Mouse (Mus musculus): ENCODE measurements around the gene Nid1.

Gene Nid1

GRCm38 (mm10) chr13:13489861-13490260 is 52.5 kb downstream of the Nid1 start:
- no peak for DNase-seq (ENCODE audit: low read depth, low spot score)

DNA sequence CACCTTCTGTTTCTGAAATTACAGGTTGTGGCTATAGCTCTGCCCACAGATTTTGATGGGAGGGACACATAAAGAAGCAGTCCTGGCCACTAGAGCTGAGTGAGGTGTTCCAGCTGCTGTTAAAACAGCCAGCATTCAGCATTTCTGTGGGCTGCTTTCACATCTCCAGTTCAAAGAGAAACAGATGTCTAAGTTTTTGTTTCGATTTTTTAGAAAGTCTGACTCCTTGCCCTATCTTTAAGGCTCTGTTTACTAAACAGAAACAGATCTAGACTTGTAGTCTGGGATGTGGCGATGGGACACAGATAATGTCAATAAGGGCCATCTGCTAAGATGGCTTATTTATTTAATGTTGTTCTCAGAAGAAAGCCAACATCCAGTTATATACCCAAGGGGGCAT is 54.8 kb downstream of the Nid1 start:
- no peak for DNase-seq (ENCODE audit: low read depth, low spot score)

- DNase-seq (ENCODE audit: low read depth, low spot score) = no peak
Observed at GRCm38 (mm10) chr13:13493517-13493916, 56.2 kb downstream of the Nid1 start.

- DNase-seq (ENCODE audit: low read depth, low spot score) = no peak
Observed at GRCm38 (mm10) chr13:13498022-13498421, 60.7 kb downstream of the Nid1 start.

- DNase-seq (ENCODE audit: low read depth, low spot score) = no peak
Observed at GRCm38 (mm10) chr13:13502406-13502805, 65.1 kb downstream of the Nid1 start.

DNA sequence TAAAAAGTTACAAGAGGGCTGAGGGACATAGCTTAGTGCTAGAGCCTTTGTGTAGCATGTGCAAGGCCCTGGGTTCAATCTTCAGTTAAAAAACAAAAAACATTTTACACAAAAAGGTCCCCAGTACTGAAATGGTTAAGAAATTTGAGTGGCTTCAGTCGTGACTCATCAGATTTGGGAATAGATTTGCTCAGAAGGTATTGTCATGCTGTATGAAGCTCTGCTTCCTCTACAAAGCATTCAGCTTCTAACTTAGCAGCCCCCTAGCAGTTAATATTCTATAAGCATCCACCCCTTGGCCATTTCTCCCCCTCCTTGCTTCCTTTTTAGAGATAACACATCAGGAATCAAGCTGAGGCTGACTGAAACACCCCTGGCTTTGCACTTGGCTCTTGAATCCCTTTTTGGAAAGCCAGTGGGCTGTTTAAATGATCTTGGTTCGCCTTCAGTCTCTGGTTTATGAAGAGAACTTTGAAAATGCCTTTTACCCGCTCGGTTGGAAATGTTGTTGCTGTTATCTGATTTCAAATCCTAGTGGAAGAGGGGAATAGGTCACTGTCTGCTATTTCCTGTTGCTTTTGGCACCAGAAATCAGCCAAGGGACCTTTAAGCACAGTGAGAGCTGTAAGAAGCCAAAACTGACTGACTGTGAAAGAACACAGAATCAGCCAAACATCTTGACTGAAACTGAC is 66.5 kb downstream of the Nid1 start:
- no peak for DNase-seq (ENCODE audit: low read depth, low spot score)

DNA sequence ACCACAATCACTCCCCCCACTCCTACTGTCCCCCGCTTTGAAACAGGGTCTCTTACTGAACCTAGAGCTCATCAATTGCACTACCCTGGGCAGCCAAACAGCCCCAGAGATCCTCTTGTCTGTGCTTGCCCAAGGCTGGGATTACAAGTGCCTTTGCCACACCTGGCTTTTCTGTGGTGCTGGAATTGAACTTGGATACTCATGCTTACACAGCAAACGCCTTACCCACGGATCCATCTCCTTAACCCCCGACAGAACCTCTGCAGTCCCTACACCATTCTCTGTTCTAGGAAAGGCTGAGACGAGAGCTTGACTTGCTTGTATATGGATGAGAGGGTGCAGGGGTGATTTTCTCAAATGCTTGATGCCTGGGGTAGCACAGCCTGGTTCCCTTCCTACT is 67.7 kb downstream of the Nid1 start:
- DNase-seq (ENCODE audit: low read depth, low spot score) = no peak

GRCm38 (mm10) chr13:13506556-13506955 is 69.2 kb downstream of the Nid1 start:
- no peak for DNase-seq (ENCODE audit: low read depth, low spot score)

DNA sequence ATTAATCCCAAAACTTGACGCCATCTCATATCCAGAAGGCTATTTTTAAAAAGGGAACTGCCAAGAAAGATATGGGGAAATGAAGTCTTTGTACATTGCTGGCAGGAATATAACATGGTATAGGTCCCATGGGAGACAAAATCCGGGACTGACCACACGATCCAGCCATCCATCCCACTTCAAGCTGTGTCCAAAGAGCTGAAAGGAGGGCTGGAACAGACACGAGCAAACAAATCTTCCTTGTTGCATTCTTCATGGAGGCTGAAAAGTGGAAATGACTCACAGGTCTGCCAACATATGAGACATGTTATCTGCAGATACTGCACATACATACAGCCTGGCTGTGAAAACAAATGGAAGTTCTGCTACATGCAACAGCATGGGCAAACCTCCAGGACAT is 77.5 kb downstream of the Nid1 start:
- no peak for DNase-seq (ENCODE audit: low read depth, low spot score)

GRCm38 (mm10) chr13:13516376-13517225 is 79.2 kb downstream of the Nid1 start:
- peak; percentile 62 for DNase-seq (ENCODE audit: low read depth, low spot score)

DNA sequence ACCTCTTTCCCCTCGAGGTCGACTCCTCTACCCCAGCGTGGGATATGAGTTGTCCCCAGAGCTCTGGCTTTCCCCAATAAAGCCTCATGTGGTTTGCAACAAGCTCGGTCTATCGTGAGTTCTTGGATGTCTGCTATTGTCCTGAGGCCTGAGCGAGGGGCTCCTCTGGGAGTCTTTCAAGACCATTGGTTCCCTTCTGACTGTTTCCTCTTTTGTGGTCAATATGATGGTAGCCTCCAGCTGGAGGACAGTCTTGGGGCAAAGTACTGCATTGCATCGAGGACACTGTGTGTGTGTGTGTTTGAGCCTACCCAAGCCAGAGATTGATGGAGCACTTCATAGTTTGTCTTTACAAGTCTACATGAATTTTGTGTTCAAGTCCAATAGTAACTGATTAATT is 80.8 kb downstream of the Nid1 start:
- DNase-seq (ENCODE audit: low read depth, low spot score) = no peak

DNA sequence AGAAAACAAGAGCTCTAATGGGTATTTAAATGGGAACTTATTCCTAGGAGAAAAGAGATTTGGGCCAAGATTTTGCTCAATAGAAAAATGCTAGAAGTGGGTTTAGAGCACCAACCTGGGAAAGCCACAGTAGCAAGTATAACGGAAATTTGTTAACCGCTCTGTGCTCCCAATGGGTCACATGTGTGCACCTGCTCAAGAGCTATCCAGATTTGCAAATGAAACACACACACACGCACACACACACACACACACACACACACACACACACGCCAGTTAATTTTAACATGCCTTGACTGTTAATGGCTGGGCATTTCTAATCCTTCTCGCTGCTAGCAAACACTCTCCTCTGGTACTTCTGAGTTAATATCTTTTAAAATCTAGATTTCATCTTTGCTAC is 83.1 kb downstream of the Nid1 start:
- DNase-seq (ENCODE audit: low read depth, low spot score) = no peak

DNA sequence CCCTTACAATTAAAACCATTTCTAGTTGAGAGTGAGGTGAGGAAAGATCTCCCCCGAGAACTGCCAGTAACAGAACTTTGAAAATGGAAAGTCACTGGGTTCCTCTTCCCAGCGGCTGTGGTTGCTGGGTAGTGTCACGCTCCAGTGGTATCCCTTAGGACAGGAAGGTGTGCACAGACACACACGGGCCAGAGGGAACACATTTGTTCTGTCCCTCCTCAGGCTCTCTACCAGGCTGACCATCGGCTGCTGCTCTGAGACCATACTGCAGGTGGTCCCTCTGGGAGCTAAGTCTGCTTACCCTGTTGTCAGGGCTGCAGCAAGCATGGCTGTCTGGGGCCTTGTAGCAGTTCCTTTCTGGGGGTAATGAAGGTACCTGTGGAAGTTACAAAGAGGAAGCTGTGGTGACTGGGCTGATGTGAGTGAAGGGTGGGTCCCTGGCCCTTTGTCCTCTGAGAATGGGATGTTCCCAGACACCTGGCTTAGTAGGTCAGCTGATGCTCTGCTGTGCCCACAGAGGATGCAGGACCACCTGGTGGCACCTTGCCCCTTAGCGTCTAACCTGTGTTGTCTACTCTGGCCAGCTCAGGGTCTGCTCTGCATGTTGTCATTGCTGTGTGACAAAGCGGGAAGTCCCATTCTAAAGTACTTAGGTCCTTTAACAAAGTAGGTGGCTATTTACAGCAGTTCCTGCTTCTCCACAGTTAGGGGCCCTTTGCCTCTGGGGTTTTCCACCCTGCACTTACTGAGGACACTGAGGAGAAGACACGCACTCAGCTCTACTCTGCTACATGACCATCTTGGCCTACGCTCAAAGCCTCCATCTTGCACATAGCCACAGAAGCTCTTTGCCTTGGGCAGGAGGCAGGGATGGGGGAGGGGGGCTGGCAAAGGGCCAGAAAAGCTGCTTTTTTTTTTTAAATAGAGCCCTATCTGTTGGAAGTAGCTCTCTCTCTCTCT is 86.6 kb downstream of the Nid1 start:
- DNase-seq (ENCODE audit: low read depth, low spot score) = no peak

DNA sequence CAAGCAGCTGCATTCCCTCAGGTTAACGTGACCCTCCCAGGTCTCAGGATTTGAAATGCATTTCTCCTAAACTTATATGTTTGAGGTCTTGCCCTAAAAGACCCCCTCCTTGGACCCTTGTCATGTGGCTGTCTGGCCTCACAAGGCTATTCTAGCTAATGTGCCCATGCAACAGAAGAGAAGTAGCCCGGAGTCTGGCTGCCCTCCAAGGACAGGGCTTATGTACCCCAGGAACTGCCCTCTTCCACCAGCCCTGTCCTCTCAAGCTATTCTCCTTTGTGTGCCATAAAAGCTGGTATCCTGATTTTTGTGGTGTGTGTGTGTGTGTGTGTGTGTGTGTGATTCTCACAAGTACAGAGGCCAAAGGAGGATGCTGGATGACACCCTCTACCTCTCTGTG is 87.9 kb downstream of the Nid1 start:
- DNase-seq (ENCODE audit: low read depth, low spot score) = no peak

DNA sequence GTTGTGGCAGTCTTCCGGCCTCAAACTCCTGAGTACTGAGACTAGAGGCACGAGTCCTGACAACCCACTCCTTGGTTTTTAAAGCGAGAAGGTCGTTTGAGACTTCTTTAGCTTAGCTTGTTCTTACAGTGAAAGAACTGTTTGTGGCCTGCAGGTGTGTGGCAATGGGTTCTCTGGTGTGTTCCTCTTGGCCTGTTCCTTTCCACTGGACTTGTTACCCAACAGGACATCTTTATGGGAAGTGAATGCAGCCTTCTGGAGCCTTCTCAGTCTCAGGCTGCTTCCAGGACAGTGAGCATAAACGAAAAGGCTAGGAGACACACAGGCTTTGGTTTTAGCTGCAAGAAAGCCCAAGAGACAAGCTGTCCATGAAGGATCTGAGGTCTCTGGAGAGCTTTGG is 88.5 kb downstream of the Nid1 start:
- DNase-seq (ENCODE audit: low read depth, low spot score) = no peak

DNA sequence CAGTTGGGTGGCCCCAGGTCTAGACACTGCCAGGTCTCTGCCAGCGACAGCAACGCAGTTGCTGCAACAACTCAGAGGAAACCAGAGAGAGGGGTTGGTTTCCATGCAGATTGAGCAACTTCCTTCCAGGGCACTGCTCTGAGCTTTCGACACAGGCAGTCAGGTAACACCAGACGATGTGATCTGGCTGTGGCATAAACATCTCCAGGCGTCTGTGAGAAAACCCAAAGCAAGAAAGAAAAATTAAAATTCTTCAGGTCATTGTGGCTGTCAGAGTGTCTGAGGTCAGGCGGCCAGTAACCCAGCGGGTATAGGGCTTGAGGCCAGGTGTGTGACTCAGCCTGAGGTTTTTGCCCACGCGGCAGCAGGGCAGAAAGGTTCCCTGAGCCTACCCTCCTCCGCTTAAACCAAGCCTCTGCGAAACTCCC is 91.8 kb downstream of the Nid1 start:
- DNase-seq (ENCODE audit: low read depth, low spot score) = no peak

GRCm38 (mm10) chr13:13530913-13531312 is 93.6 kb downstream of the Nid1 start:
- no peak for DNase-seq (ENCODE audit: low read depth, low spot score)

GRCm38 (mm10) chr13:13531923-13532322 is 94.6 kb downstream of the Nid1 start:
- DNase-seq (ENCODE audit: low read depth, low spot score) = no peak

DNA sequence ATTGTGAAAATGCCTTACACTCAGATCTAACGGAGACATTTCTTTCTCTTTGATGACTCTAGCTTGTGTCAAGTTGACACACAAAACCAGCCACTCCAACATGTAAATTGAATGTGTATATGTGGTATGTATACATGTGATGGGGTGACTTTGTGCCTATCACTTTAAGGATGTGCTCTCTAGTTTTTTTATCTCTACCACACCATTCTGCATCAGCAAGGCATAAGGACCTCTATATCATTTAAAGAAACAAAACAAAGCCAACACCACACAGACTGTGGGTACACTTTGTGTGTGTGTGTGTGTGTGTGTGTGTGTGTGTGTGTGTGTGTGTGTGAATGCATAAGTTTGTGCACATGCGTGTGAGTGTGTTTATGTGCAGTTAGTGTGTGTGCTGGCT is 99.2 kb downstream of the Nid1 start:
- no peak for DNase-seq (ENCODE audit: low read depth, low spot score)

DNA sequence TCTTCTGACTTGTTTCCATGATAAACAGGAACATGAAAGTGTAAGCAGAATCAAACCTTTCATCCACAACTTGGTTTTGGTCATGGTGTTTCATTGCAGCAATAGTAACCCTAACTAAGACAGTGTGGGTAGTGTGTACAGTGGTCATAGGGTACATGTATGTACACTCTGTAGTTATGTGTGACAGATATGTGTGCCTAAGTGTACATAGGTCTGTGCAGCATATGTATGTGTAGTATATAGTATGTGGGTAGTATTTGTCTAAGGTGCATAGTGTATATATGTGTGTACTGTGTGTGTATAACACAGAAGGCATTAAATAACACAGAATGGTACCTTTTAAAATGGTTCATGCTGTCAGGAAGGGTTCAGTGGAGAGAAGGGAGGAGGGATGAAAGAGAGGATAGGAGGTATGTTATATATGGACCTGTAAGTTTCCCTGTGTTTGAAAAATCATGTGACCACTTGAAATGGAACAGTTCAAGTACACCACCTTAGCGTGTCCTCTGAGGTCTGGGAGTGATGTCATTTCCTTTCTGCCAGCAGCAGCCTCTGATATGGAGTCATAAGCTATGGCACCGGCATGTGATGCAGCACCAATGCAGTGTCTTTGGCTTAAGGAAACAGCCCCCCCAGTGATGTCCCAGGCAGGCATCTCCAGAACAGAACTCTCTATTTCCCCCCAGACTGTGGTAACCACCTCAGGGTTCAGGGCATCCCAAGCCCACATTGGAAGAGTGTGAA is 100.1 kb downstream of the Nid1 start:
- no peak for DNase-seq (ENCODE audit: low read depth, low spot score)

GRCm38 (mm10) chr13:13538585-13539300 is 101.4 kb downstream of the Nid1 start:
- no peak for DNase-seq (ENCODE audit: low read depth, low spot score)

All from embryo, embryonic 11.5 days (tissue).